Mouse (Mus musculus) embryo, embryonic 11.5 days (tissue): ENCODE measurements around the gene Ppp4r3a.

ENCODE experiments used
- DNase-seq: peaks from one replicate; pipeline ENCODE4 v3.0.0-alpha.2; 2012; ENCODE audit warnings: low read depth, low spot score

Gene Ppp4r3a

GRCm38 (mm10) chr12:101013078-101013665 lies 70.3 kb downstream of the Ppp4r3a start:
- DNase-seq: no peak

- DNase-seq: no peak
Measured at GRCm38 (mm10) chr12:101012197-101013077, 71.1 kb downstream of the Ppp4r3a start.

- DNase-seq: no peak
Measured at GRCm38 (mm10) chr12:101011017-101011416, 72.5 kb downstream of the Ppp4r3a start.

- DNase-seq: no peak
Measured at GRCm38 (mm10) chr12:101010148-101010920, 73.2 kb downstream of the Ppp4r3a start.

DNA sequence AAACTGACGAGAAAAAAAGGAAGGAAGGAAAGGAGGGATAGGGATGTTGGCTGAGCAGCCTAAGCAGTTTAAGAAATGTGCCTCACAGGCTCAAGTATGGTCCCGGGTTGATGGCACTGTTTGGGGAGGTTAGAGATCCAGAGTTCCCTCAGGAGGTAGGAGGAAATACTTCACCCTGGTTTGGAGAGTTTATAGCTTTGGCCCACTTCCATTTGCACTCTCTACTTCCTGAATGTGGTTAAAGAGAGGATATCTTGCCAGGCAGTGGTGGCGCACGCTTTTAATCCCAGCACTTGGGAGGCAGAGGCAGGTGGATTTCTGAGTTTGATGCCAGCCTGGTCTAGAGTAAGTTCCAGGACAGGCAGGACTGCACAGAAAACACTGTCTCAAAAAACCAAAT lies 74.3 kb downstream of the Ppp4r3a start:
- DNase-seq: no peak

GRCm38 (mm10) chr12:101008648-101009047 lies 74.9 kb downstream of the Ppp4r3a start:
- no peak for DNase-seq

GRCm38 (mm10) chr12:101007968-101008481 lies 75.5 kb downstream of the Ppp4r3a start:
- DNase-seq: no peak

- DNase-seq: no peak
Measured at GRCm38 (mm10) chr12:101007427-101007826, 76.1 kb downstream of the Ppp4r3a start.

DNA sequence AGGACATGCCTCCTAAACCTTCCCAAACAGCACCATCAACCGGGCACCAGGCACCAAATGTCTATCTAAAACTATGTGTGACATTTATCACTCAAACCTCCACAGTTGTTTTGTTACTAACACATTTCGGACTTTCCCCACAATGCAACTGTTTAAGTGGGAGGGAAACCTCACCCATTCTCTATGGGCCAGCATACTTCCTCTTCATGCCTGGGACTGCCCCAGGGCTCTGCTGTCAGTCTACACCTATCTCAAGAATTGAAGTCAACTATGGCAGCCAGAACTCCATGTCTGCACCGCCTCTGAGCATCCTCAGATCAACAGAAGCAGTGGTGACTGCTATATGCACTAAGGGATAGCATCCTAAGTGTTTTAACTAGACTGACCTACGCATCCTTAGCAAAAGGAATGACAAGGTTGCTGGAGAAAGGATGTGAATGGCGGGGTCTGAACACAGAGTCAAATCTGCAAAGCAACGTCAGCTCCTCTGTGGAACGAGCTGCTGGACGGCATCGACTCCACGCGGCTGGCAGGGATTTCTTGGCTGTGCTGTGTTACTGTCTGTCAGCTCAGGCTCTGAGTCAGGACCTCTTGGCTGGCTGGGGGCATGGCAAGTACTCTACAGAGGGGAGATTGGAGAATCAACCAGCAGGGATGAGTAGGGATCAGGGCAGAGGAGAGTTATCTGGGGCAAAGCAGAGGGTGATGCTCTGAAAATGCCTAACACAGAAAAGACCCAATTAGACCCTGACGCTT lies 77.7 kb downstream of the Ppp4r3a start:
- no peak for DNase-seq

DNA sequence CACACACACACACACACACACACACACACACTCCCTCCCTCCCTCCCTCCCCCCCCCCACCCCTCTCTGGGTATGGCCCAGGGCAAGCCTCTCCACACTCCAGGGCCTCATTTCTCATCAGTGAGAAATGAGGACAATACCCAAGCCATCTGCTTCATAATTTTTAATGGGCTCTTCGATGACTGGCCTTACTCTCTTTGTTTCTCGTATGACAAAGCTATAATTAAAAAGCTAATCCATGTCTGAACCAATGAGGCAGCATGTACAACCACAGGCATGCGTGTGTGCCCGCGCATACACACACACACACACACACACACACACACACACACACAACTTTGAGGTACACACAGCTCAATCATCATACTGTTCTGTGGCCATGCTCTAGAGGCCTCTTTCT lies 78.5 kb downstream of the Ppp4r3a start:
- DNase-seq: no peak

DNA sequence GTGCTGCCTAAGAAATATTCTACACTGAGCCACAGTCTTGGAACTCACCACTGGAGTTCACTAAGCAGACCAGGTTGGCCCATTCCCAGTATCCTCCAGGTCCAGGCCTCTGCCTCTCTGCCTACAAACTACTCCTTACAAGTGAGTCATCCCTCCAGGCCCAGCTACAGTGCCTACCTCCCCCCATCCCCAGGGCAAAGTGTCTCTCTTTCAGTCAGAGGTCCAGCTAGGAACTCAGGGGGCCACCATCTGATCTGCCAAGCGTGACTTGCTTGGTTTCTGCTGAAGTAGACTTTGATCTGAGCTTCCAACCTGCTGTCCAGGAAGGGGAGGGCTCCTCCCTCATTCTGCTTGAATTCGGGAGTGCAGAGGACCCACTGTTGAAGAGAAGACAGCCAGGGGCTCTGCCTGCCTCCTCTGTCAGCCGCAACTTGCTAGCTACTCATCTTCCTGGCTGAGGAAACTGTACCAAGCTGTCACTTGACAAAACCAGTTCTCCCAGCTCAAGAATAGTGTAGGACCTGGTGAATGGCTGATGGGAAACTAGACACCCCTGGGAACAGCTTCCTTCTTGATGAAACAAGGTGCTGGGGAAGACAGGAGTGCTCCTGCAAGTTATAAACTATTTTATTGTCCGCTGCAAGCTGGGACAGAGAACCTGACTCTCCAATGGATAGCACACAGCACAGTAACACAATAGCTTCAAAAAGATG lies 80.5 kb downstream of the Ppp4r3a start:
- no peak for DNase-seq

DNA sequence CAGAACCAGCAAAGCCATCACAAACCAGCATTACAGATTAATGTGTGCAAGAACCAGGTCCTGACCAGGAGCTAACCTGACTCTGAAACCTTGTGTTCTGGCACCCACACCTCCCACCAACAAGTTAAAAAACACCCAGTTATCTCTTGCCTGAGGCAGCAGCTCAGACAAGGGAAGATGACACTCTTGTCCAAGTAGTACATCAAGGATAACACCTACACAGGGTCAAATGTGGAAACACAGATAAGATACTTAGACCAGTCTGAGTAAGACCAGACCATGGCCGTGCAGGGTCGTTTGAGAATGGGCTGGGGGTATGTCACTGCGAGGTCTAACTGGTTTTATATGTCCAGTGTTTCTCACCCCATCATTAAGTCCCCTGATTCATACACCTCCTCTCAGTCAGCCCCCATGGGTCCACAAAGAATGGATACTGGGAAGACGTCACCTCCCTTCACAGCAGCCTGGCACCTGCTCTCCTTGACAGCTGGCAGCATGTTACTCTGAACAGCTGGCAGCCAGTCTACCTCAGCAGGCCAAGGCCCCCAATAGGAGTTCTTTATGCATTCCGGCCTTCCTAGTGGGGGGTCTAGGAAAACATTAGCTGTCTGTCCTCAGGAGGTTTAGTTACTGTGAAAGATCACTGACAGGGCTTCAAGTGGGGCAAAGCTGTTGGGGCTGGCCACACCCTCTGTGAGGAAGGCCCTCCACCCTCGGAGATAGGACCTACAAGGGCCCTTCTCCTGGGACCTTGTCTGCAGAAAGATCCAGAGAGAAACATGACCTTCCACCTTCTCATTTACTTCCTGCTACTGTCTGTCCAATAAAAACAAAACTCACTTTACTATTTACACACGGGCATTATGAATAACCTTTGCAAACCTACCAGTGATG lies 84.2 kb downstream of the Ppp4r3a start:
- DNase-seq: no peak

GRCm38 (mm10) chr12:100998564-100998962 lies 84.9 kb downstream of the Ppp4r3a start:
- DNase-seq: no peak

- peak; percentile 49 for DNase-seq
Measured at GRCm38 (mm10) chr12:100997830-100998563, 85.5 kb downstream of the Ppp4r3a start.

DNA sequence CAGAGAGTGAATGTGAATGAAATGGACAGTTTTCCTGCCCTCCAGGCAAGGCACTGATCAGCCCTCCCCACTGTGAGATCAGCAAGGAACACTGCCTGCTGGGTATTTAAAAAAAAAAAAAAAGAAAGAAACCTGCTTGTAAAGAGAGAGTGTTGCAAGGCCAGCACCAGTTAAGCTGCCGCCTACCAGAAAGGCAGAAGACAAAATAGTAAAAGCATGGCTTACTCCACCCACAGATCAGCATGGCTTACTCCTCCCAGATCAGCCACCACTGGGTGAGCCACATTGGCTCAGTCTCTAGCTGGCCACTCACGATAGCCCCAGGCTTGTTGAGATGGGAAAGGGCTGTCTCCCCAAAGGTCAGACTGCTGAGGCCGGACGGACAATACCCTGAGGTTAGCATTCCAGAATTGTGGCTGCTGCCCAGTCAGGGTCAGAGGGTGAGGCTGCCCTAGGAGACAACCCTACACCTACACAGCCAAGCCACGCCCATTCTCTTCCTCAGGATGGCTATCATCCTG lies 87.1 kb downstream of the Ppp4r3a start:
- no peak for DNase-seq

GRCm38 (mm10) chr12:100995607-100996377 lies 87.7 kb downstream of the Ppp4r3a start:
- DNase-seq: no peak

DNA sequence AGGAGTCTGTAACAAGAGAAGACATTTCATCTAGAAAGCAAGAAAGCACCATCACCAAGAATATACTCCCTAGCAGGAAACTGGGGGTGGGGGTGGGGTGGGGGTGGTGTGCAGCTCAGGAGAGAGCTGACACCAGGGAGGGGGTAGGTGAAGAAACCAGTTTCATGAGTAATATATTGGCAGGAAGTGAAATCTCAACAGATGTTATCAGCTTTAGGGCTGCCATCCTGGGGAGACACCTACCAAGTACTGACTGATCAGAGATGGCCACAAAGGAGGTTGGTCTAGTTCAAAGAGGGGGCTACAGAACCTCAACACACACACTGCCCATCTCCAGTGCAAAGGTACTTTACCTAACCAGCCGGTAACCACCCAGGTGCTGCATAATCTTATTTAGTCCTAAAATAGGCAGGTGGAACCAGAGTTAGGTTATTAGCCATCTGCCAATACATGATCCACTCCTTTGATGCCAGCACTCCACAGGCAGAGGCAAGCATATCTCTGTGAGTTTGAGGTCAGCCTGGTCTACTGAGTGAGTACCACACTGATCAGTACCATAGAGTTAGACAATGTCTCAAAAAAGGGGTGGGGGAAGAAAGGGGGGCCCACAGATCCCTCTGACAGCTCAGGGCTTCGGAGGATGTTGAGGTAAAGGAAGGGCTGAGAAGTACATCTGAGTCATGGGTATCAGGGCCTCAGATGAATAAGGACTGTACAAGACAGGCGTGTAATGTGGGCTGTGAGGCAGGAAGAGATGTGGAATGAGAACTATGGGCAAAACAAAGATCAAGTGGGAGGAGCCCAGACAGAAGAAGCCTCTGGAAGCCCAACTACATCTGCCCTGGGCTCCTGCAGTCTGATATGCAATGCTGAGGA lies 89.1 kb downstream of the Ppp4r3a start:
- DNase-seq: no peak
